Comparison of ENCODE assay signal across 8 mouse cellular contexts in the genomic region with DNA sequence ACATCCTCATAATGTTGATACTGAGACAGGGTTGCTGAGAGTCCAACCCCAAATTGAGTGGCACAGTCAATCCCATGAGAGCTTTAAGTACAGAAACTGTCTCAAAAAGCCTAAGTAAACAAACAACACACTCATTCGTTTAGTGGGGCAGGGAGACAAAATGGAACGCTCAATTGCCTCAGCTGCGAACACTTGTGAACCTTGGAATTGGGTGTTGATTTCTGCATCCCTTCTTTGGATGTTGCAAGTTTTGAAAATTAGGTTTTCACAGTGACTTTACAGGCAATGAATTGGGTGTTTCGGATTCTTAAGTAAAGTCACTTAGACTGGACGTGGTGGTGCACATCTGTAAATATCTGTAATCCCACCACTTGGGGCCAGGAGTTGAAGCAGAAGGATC. TPM values are rescaled to one million over a fixed set of nuclear protein-coding genes. Genes with fewer than 3 reads are reported as not detected.
A peak's percentile ranks its signal among the peaks of the same experiment; 100 is the strongest.
DNase-seq lines count a peak whose midpoint lies in the region; ATAC-seq and TF ChIP-seq lines count a peak whose summit lies in the region.

No protein-coding gene starts in this region.

- H3K9me3 ChIP-seq in ES-Bruce4 (replicated peaks; ENCODE audit: control insufficient read depth, insufficient read depth, low read length, poor library complexity, severe bottlenecking) = no peaks in the 10 kb centered on the region
- H3K9me3 ChIP-seq in heart, embryonic 16.5 days (replicated peaks; ENCODE audit: control insufficient read depth, low read length) = no peaks in the 10 kb centered on the region
- no peaks in the 10 kb centered on the region for H3K9me3 ChIP-seq in liver, postnatal 0 days (ENCODE audit: low read length)

- H3K4me1 ChIP-seq in ES-Bruce4 (ENCODE audit: control insufficient read depth, insufficient read depth, low read length) = peaks cover 3% of the 10 kb centered on the region
- peaks cover 27% of the 10 kb centered on the region for H3K4me1 ChIP-seq in heart, embryonic 16.5 days (ENCODE audit: control insufficient read depth, insufficient read depth, low read length)
- peaks cover 33% of the 10 kb centered on the region for H3K4me1 ChIP-seq in liver, postnatal 0 days (ENCODE audit: insufficient read depth)

- H3K4me2 ChIP-seq in heart, embryonic 16.5 days (ENCODE audit: low read depth, low read length) = peak overlapping the region; percentile 61
- H3K4me2 ChIP-seq in liver, postnatal 0 days (ENCODE audit: low read depth, low read length) = peak overlapping the region; percentile 82

- H3K9ac ChIP-seq in ES-Bruce4 (ENCODE audit: low read depth, poor library complexity, severe bottlenecking) = peak overlapping the region; percentile 98
- peak overlapping the region; percentile 96; the same call in 1 of the 2 replicates for H3K9ac ChIP-seq in heart, embryonic 16.5 days (ENCODE audit: low read length)
- peak overlapping the region; percentile 97 for H3K9ac ChIP-seq in liver, postnatal 0 days (replicated peaks)

- WGBS in heart, embryonic 16.5 days = 29% methylated on average over 5 of the region's 5 CpGs
- 22% methylated on average over 5 of the region's 5 CpGs for WGBS in liver, postnatal 0 days (ENCODE audit: insufficient replicate concordance)

- no peaks in the 10 kb centered on the region for H3K36me3 ChIP-seq in ES-Bruce4 (ENCODE audit: control insufficient read depth, insufficient read depth, low read length, poor library complexity, severe bottlenecking)
- no peaks in the 10 kb centered on the region for H3K36me3 ChIP-seq in heart, embryonic 16.5 days (ENCODE audit: control insufficient read depth, insufficient read depth)
- no peaks in the 10 kb centered on the region for H3K36me3 ChIP-seq in liver, postnatal 0 days (replicated peaks; ENCODE audit: insufficient read depth, low read length)

- DNase-seq in heart, adult 11 months = peak; percentile 70
- no peak for DNase-seq in heart, adult 8-10 months (ENCODE audit: low spot score)
- DNase-seq in liver, postnatal 0 days = no peak
- DNase-seq in thymus, adult 18-20 months = no peak
- no peak for DNase-seq in T-cell, adult 2 months (ENCODE audit: low spot score)
- DNase-seq in c-Kit-positive CD71-positive TER-119-positive erythroid progenitor cells, embryonic 14.5 days (ENCODE audit: low spot score) = no peak

- H3K27me3 ChIP-seq in ES-Bruce4 (ENCODE audit: control insufficient read depth, insufficient read depth, low read length, poor library complexity, severe bottlenecking) = no peaks in the 10 kb centered on the region
- H3K27me3 ChIP-seq in heart, embryonic 16.5 days (ENCODE audit: control insufficient read depth, insufficient read depth, low read length) = no peaks in the 10 kb centered on the region
- H3K27me3 ChIP-seq in liver, postnatal 0 days (ENCODE audit: insufficient read depth, low read length) = no peaks in the 10 kb centered on the region

- no peak for TF ChIP-seq EP300 in ES-Bruce4 (IDR thresholded peaks at IDR 0.05; ENCODE audit: insufficient read depth, low read depth, low read length)
- no peak for TF ChIP-seq EP300 in liver, postnatal 0 days (IDR thresholded peaks at IDR 0.05; ENCODE audit: low read depth)

- H3K4me3 ChIP-seq in ES-Bruce4 (ENCODE audit: low read depth, low read length) = no peak overlapping the region
- peak overlapping the region; percentile 62 for H3K4me3 ChIP-seq in heart, embryonic 16.5 days (ENCODE audit: low read length)
- peak overlapping the region; percentile 83 for H3K4me3 ChIP-seq in liver, postnatal 0 days (ENCODE audit: low read depth, low read length)

- ATAC-seq in heart, embryonic 16.5 days (replicated peaks; ENCODE audit: extremely low read depth, insufficient read depth, low FRiP score) = no peak
- no peak for ATAC-seq in liver, postnatal 0 days

- H3K27ac ChIP-seq in ES-Bruce4 (ENCODE audit: insufficient read depth, low read length) = peak overlapping the region; percentile 70
- peak overlapping the region; percentile 99 for H3K27ac ChIP-seq in heart, embryonic 16.5 days (ENCODE audit: low read length)
- peak overlapping the region; percentile 100 for H3K27ac ChIP-seq in liver, postnatal 0 days (ENCODE audit: low read depth)

- TF ChIP-seq POLR2A in ES-Bruce4 (IDR thresholded peaks at IDR 0.05; ENCODE audit: insufficient read depth, low read length) = no peak

- TF ChIP-seq CTCF in ES-Bruce4 (IDR thresholded peaks at IDR 0.05; ENCODE audit: low read depth, low read length) = no peak
- no peak for TF ChIP-seq CTCF in liver, postnatal 0 days (IDR thresholded peaks at IDR 0.05; ENCODE audit: low read depth)

RNA-seq across cellular contexts. Expression of a gene that starts 0.7 kb away (rescaled TPM):
- 10 to 100 TPM; 62.5 to 79.4 (median 76.0) TPM for total RNA-seq in heart, adult 8-10 months (2022)
- 33.7 and 46.6 TPM in 2 replicates for polyA plus RNA-seq in ES-Bruce4 (2011; ENCODE audit: insufficient read depth, insufficient read length, low read depth, missing spikeins)
- 17.5 and 17.8 TPM in 2 replicates for polyA plus RNA-seq in heart, embryonic 16.5 days (2015; fragmentation: Nextera tagmentation; extraction: Ambion mirVana)
- 10.7 and 14.6 TPM in 2 replicates for polyA plus RNA-seq in liver, postnatal 0 days (2015; fragmentation: Nextera tagmentation; extraction: Ambion mirVana)

RNA-seq across cellular contexts. Expression of a gene that starts 44.0 kb away (rescaled TPM):
- total RNA-seq in heart, adult 8-10 months (2022) = 1 to 10 TPM; 2.4 to 4.7 (median 3.3) TPM
- polyA plus RNA-seq in ES-Bruce4 (2011; ENCODE audit: insufficient read depth, insufficient read length, low read depth, missing spikeins) = 3.3 and 3.9 TPM in 2 replicates
- 5.1 and 5.4 TPM in 2 replicates for polyA plus RNA-seq in heart, embryonic 16.5 days (2015; fragmentation: Nextera tagmentation; extraction: Ambion mirVana)
- 4.3 and 6.0 TPM in 2 replicates for polyA plus RNA-seq in liver, postnatal 0 days (2015; fragmentation: Nextera tagmentation; extraction: Ambion mirVana)
